Mouse (Mus musculus) kidney, adult 2 months (tissue): ENCODE data around the gene 1110051M20Rik.

Experiments used
- CTCF ChIP-seq: fragments of 200-500 bp; conservative IDR thresholded peaks from 2 replicates; pipeline ENCODE4 v1.5.1; 2011; ENCODE audit warnings: low read depth, mild to moderate bottlenecking, control low read depth, low read length, moderate library complexity, mixed read lengths; ENCODE audit not compliant: insufficient read depth, insufficient read length
- POLR2A ChIP-seq: fragments of 200-500 bp; IDR thresholded peaks from one replicate; pipeline ENCODE4 v1.6.1; 2011; ENCODE audit warnings: low read depth, low read length, control low read depth

DNA sequence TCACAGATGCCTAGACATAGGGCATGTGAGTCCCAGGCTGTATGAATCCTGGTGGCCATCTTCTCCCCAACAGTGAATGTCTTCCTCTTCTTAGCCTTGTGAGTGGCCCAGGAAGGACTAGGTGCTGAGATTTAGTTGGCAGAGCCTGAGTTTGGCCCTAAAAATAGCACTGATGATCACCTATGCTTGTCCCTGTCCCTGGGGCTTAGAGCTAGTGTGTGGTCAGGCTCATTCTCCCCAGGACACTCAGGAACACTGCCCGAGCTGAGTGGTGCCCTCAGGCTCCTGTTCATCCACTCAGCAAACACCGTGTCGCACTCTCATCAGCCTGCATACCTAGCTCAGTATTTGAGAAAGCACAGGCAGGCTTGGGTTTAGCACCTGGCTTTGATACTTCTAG, 16.8 kb upstream of the 1110051M20Rik start:
- no peak for TF ChIP-seq CTCF
- no peak for TF ChIP-seq POLR2A
